Mouse (Mus musculus) skeletal muscle tissue, postnatal 0 days (tissue): ENCODE results near the gene Syt6. TPM values are rescaled to one million over a fixed set of nuclear protein-coding genes. Genes with fewer than 3 reads are reported as not detected.

ENCODE experiments used
- microRNA-seq, 2 experiments: library from miRNA; unstranded; fragments of <30 nt; microRNA quantifications; one replicate each; pipeline ENCODE4; 2016
- polyA plus RNA-seq: library from polyadenylated mRNA; unstranded; fragments of >200 nt; fragmentation: Nextera tagmentation; extraction: Ambion mirVana; gene quantifications from 2 replicates; pipeline ENCODE4 v1.2.1, GENCODE M21; 2015

The Syt6 gene
- polyA plus RNA-seq: not detected in 2 replicates

DNA sequence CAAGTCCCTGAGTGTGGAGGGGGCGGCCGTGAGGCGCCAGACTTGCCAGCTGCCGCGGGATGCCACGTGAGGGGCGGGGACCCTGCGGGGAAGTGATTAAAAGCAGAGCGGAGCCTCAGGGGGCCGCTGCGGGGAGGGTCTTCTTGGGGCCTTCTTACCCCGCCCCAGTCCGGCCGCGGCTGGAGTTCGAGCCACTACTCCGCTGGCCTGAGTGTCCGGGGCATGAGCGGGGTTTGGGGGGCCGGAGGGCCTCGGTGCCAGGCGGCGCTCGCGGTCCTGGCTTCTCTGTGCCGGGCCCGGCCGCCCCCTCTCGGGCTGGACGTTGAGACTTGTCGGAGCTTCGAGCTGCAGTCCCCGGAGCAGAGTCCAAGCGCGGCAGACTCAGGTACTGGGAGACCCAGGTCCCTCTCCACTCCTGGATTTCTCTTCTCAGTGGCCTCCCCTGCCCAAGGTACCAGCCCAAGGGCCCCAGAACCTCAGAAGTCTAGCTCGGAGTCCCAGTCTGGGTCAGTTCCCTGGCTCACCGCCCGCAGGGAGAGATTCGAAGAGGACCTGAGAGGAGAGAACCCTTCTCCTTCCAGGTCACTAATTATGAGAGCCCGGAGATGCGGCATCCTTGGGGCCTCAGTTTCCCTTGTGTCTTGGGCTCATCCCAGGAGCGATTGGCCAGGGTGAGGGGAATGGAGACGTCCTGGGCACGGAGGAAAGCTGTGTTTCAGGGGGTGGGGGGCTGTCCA is at the start of gene Syt6:
TSS of gene Syt6 (plus strand) at position 76 of the 737 bp plus-strand sequence.

DNA sequence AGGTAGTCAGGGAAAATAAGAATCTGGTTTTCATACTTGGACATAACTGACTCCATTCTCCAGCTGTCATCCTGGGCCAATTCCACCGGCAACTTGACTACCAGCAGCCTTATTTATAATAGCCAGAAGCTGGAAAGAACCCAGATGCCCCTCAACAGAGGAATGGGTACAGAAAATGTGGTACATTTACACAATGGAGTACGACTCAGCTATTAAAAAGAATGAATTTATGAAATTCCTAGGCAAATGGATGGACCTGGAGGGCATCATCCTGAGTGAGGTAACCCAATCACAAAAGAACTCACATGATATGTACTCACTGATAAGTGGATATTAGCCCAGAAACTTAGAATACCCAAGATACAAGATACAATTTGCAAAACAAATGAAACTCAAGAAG is 70.9 kb downstream of the Syt6 start, which contains the start of gene Atg4a-ps:
TSS of gene Atg4a-ps (minus strand) at position 101 of the 400 bp plus-strand sequence.

Small RNA genes within 50 kb of the gene (microRNA-seq; reads per million reads assigned to microRNA genes)
- gene Gm25325: 0 reads per million in 2 experiments

Other genes with a start within 250 kb of the Syt6 start
- gene Atg4a-ps, start 70.8 kb downstream of the Syt6 start, polyA plus RNA-seq: 0.36 and 0.50 TPM in 2 replicates
- gene Olfml3, start 162.8 kb downstream of the Syt6 start, polyA plus RNA-seq: 21.7 and 23.5 TPM in 2 replicates
- not detected in 2 replicates for gene Gm10964, start 164.1 kb downstream of the Syt6 start, polyA plus RNA-seq
- 5.0 and 5.8 TPM in 2 replicates for gene Hipk1, start 216.3 kb downstream of the Syt6 start, polyA plus RNA-seq
- 8.2 and 11.0 TPM in 2 replicates for gene Dclre1b, start 234.2 kb downstream of the Syt6 start, polyA plus RNA-seq
- 19.5 and 20.2 TPM in 2 replicates for gene Ap4b1, start 234.3 kb downstream of the Syt6 start, polyA plus RNA-seq
- 0.17 TPM in 1 of 2 replicates, not detected in the other for gene Gm43064, start 234.3 kb downstream of the Syt6 start, polyA plus RNA-seq